ENCODE assay signal across 11 mouse cellular contexts in the genomic region with DNA sequence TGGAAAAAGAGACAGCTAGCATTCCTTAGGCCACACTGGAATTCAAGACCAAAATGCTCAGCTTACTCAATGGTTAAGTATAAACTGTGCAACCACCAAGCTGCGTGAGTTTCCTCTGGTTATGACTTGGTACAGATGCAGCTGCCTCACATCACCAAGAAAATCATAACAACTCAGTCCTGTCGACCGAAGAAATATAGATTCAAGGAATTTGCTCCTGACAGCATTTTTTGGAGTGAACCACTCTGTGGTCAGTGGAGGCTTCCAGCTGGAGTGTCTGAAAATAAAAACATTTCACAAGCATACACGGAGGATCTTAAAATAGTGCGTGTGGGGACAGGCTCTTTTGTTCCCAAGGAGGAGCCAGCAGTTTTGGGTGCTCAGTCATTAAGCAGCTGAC.
A peak's percentile ranks its signal among the peaks of the same experiment; 100 is the strongest.
DNase-seq lines count a peak whose midpoint lies in the region; ATAC-seq and TF ChIP-seq lines count a peak whose summit lies in the region.
"Had no signal": no experiment of that assay in that cellular context is flagged by ENCODE, and none has a peak within 500 bp of the region (broad histone marks: within the 10 kb centered on the region; RNA-seq: fewer than 3 reads in every experiment).

No protein-coding gene starts in this region.

- TF ChIP-seq POLR2A in cortical plate, adult 2 months (IDR thresholded peaks at IDR 0.05; ENCODE audit: extremely low read depth, insufficient read depth, low read length), result no peak

- H3K36me3 ChIP-seq in kidney, embryonic 14.5 days (ENCODE audit: control insufficient read depth, insufficient read depth, low read length), result no peaks in the 10 kb centered on the region
- H3K36me3 ChIP-seq in stomach, embryonic 14.5 days (ENCODE audit: control insufficient read depth, insufficient read depth, low read length), result no peaks in the 10 kb centered on the region
- H3K36me3 ChIP-seq: liver, embryonic 15.5 days had no signal

- WGBS in kidney, embryonic 14.5 days, result 54% methylated on average over 5 of the region's 5 CpGs
- WGBS in stomach, embryonic 14.5 days, result 31% methylated on average over 5 of the region's 5 CpGs

- no peak for TF ChIP-seq CTCF in cortical plate, adult 2 months (IDR thresholded peaks at IDR 0.05; ENCODE audit: extremely low read depth, insufficient read depth, low read length)

- H3K4me3 ChIP-seq in cortical plate, adult 2 months (ENCODE audit: insufficient read depth, low read length), result no peak overlapping the region
- no peak overlapping the region for H3K4me3 ChIP-seq in kidney, embryonic 14.5 days (ENCODE audit: low read length)
- no peak overlapping the region for H3K4me3 ChIP-seq in stomach, embryonic 14.5 days (ENCODE audit: low read depth, low read length)
- H3K4me3 ChIP-seq: liver, embryonic 15.5 days had no signal

- no peak overlapping the region for H3K9ac ChIP-seq in kidney, embryonic 14.5 days (ENCODE audit: low read depth, low read length)
- H3K9ac ChIP-seq in stomach, embryonic 14.5 days (replicated peaks; ENCODE audit: low read depth, low read length), result no peak overlapping the region
- H3K9ac ChIP-seq: liver, embryonic 15.5 days had no signal

- no peak overlapping the region for H3K4me2 ChIP-seq in kidney, embryonic 14.5 days (replicated peaks; ENCODE audit: low read depth, low read length)
- no peak overlapping the region for H3K4me2 ChIP-seq in stomach, embryonic 14.5 days (replicated peaks; ENCODE audit: low read depth, low read length)
- H3K4me2 ChIP-seq: liver, embryonic 15.5 days had no signal

- peak overlapping the region; percentile 65; the same call in 1 of the 2 replicates for H3K27ac ChIP-seq in cortical plate, adult 2 months (ENCODE audit: insufficient read depth, low read length)
- no peak overlapping the region for H3K27ac ChIP-seq in kidney, embryonic 14.5 days (ENCODE audit: low read depth, low read length)
- peak overlapping the region; percentile 69 for H3K27ac ChIP-seq in stomach, embryonic 14.5 days (ENCODE audit: low read length)
- H3K27ac ChIP-seq: liver, embryonic 15.5 days had no signal

- DNase-seq in left cerebral cortex, adult 11 months (ENCODE audit: low spot score), result peak; percentile 9
- DNase-seq in left cerebral cortex, adult 18-20 months (ENCODE audit: low spot score in 2 of 2), result no peak
- DNase-seq in thymus, postnatal 10 days (ENCODE audit: low spot score in 2 of 2), result no peak
- DNase-seq in urinary bladder, postnatal 14 days (ENCODE audit: low spot score), result no peak
- DNase-seq: layer of hippocampus, adult 9-11 months; right cerebral cortex, postnatal 14 days; thymus, postnatal 36 days had no signal

- no peaks in the 10 kb centered on the region for H3K27me3 ChIP-seq in kidney, embryonic 14.5 days (ENCODE audit: control insufficient read depth, insufficient read depth, low read length)
- no peaks in the 10 kb centered on the region for H3K27me3 ChIP-seq in stomach, embryonic 14.5 days (ENCODE audit: control insufficient read depth, insufficient read depth, low read length)
- H3K27me3 ChIP-seq: liver, embryonic 15.5 days had no signal

- H3K9me3 ChIP-seq in kidney, embryonic 14.5 days (ENCODE audit: control insufficient read depth, low read length), result no peaks in the 10 kb centered on the region
- H3K9me3 ChIP-seq in stomach, embryonic 14.5 days (ENCODE audit: control insufficient read depth, low read depth, low read length), result no peaks in the 10 kb centered on the region
- H3K9me3 ChIP-seq: liver, embryonic 15.5 days had no signal

- ATAC-seq in kidney, embryonic 14.5 days (ENCODE audit: low FRiP score, low TSS enrichment), result peak; percentile 64; the same call in 1 of the 2 replicates
- ATAC-seq in stomach, embryonic 14.5 days (ENCODE audit: insufficient number of reproducible peaks, insufficient read depth, low FRiP score, low read depth), result peak; percentile 87

- H3K4me1 ChIP-seq in cortical plate, adult 2 months (ENCODE audit: control insufficient read depth, insufficient read depth, low read length), result no peaks in the 10 kb centered on the region; the same call in 1 of the 2 replicates
- H3K4me1 ChIP-seq in kidney, embryonic 14.5 days (ENCODE audit: control insufficient read depth, insufficient read depth, low read length), result no peaks in the 10 kb centered on the region
- H3K4me1 ChIP-seq in stomach, embryonic 14.5 days (ENCODE audit: control insufficient read depth, insufficient read depth, low read length), result 0 out of 2 replicates have a peak, but pooled peaks cover under 1% of the 10 kb centered on the region
- H3K4me1 ChIP-seq: liver, embryonic 15.5 days had no signal
